Mouse (Mus musculus) gastrocnemius, postnatal 14 days (tissue): ENCODE measurements around the gene Slc16a3. TPM values are rescaled to one million over a fixed set of nuclear protein-coding genes. Genes with fewer than 3 reads are reported as not detected.

Source experiments
- DNase-seq: peaks from one replicate; pipeline ENCODE4 v3.0.0; 2021; ENCODE audit warnings: mixed read lengths
- intact Hi-C: fragments of 180-260 bp; cut with DNase I; formaldehyde crosslinking; loops from one replicate; pipeline ENCODE4 v1.15.1; 2025; ENCODE audit warnings: low total_unique reads
- total RNA-seq, 2 experiments: library from RNA; stranded (reverse); gene quantifications; 2 replicates each; pipeline ENCODE4 v1.2.3; 2021

The Slc16a3 gene
- total RNA-seq, 2 experiments from 2014 or later = 272 to 355 TPM

DNA sequence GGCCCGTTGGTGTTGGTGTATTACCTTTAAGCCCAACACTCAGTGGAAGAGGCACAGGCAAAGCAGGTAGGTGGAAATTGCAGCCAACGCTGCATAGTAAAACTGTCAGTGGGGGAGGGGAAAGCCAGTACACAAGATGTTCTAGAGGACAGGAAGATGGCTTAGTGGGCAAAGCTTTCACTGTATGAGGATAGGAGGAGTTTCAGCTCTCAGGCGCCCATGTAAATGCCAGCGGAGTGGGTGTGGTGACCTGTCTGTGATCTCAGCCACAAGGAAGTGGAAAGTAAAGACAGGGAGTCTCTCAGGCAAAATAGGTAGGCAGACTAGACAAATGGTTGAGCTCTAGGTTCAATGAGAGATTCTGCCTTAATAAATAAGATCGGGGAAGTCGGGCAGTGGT lies 7.3 kb upstream of the Slc16a3 start:
- intact Hi-C loops = no loop called here
- DNase-seq = no peak

DNA sequence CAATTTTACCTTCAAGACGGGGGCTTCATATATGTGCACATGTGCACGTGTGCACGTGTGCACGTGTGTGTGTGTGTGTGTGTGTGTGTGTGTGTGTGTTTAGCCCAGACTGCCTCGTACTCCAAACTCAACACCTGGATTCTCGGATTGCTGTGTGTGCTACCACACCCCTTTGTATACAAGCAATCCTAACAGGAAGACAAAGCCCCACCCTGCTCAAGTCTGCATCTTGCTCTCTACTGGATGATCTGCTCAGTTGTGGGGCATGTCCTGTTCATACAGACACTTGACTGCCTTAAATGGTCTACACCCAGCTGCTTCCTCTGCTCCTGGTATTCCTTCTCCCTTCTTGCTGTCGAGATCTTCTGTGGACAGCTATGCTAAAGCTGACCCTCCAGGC lies 3.0 kb upstream of the Slc16a3 start:
- intact Hi-C loops = no loop called here
- no peak for DNase-seq

DNA sequence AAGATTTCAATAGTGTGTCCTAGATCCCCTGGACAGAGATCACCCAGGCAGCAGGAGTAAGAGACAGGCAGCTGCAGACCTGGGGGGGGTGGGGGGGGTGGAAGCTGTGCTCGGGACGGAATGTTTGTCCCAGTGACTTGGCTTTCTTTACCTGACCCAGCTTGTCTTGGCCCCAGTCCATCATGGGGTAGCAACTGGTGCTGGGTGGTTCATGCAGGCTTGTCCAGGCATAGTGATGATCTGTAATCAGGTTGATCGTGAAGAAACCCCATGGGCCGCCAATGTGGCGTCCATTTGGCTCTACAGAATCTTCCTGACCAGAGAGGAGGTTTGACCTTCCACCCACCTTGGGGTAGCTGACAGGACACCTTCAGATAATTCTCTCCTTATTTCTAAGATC lies 2.4 kb upstream of the Slc16a3 start:
- intact Hi-C loops = no loop called here
- DNase-seq = no peak

DNA sequence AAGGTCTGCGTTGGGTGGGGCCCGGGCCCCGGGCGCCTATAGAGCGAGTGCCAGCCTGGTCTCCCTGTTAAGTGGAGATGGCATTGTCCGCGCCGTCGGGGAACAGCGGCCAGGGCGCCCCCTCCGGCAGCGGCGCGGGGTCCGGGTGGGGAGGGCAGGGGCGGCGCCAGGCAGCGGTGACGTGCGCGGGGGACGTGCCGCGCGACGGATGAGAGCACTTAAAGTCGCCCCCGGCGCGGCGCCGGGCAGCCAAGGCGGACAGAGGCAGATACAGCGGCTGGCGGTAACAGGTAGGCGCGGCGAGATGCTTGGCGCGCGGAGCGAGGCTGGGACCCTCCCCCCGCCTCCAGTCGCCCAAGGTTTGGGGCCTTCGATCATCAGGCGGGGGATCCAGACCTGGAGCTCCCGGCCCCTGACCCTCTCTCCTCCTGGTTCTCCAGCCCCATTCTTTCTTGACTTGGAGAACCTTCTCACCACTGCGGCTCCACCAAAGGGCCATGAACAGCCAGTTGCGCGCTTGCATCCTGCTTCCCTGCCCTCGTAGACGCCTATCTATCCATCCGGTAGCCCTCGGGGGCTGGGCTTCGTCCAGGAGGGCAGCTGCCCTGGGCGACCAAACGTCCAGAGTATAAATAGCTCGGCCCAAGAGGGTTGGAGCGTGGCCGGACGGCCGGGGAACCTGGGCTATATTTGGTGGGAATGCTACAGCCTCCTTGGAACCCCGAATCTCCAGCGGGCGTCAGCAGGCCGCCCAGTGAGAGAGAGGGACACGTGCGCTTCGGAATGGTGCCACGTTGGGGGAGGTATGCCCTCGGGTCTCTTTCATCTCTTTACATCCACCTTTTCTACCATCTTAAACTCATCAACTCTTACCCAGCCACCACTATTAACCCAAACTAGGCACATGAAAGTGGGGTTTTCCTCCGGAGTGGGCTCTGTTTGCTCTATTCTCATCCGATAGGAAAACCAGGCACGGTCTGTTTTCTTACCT lies 876 bp downstream of the Slc16a3 start:
- intact Hi-C loops = no loop called here
- DNase-seq = peak; percentile 84

DNA sequence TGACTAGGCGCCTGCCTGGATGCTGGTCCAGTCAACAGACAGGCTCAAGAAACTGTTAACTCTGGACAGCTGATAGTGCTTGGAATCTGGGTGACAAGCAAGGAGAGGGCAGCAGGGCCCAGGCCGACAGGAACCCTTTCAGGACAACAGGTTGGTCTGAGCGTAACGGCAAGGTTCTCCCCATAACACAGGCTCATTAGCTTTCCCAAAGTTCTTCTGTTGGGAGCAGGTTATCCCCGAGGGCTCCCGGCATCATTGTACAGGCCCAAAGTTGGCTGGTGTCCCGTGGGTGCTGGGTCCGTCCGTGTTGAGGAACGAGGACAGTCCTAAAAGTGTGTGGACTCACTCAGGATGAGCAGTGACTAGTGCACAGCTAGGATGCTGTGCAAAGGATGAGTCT lies 1.6 kb downstream of the Slc16a3 start:
- peak; percentile 37 for DNase-seq
- intact Hi-C loops = no loop called here

DNA sequence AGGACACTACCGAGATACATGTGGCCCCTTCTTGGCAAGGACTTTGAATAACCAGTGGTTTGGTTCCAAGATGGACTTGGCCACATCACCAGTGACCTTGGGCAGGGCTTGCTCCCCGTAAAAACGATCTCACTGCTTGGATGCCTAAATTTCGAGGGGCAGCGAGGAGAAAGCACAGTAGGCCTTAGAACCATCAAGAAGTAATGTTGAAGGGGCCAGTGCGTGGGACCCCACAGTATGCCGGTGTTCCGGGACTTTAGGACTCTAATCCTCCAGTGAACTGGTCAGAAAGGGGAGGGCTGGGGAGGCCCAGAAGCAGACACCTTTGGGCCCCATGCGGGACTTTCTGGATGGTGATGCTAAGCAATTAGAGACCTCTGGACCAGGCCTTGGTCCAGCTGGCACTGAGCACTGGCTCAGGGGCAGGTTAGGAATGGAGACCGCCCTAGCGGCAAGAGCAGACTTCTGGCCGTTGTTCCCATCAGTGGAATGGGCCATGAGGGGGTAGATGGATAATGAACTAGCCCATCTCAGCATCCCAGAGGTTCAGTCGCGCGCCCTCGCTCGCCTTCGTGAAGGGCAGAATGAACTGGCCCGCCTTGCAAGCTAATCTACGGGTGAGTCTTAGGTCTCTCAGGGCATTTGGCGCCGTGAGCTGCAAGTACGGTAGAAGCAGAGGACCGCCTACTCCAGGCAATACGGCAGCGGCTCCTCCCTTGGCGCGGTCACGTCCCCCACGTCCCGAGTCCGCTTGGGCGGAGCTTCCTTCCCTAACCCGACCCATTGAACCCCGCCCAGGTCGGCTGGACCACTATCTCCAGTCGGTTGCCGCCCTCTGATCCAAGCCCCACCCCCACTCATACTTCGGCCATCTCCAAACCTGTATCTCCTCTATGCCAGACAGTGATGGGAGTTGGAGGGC lies 2.3 kb downstream of the Slc16a3 start:
- peak; percentile 95 for DNase-seq
- intact Hi-C loops = no loop called here

DNA sequence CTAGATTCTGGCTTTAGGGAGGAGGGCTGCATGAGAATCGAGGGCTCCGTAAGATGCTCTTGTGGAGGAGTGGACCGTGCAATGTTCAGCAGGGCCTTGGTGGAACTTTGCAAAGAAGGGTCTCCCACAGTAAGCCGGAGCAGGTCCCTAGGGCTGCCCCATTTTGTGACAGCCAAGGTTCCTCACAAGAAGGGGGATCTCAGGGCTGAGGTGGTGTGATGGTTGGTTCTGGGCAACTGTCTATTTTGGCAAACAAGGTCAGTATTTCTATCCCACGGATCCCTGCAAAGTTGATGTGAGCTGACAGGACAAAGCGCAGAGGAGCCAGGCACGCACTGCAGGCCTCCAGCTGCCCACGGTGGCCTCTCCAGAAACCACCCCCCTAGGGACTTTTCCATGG lies 3.0 kb downstream of the Slc16a3 start:
- intact Hi-C loops = no loop called here
- DNase-seq = no peak

DNA sequence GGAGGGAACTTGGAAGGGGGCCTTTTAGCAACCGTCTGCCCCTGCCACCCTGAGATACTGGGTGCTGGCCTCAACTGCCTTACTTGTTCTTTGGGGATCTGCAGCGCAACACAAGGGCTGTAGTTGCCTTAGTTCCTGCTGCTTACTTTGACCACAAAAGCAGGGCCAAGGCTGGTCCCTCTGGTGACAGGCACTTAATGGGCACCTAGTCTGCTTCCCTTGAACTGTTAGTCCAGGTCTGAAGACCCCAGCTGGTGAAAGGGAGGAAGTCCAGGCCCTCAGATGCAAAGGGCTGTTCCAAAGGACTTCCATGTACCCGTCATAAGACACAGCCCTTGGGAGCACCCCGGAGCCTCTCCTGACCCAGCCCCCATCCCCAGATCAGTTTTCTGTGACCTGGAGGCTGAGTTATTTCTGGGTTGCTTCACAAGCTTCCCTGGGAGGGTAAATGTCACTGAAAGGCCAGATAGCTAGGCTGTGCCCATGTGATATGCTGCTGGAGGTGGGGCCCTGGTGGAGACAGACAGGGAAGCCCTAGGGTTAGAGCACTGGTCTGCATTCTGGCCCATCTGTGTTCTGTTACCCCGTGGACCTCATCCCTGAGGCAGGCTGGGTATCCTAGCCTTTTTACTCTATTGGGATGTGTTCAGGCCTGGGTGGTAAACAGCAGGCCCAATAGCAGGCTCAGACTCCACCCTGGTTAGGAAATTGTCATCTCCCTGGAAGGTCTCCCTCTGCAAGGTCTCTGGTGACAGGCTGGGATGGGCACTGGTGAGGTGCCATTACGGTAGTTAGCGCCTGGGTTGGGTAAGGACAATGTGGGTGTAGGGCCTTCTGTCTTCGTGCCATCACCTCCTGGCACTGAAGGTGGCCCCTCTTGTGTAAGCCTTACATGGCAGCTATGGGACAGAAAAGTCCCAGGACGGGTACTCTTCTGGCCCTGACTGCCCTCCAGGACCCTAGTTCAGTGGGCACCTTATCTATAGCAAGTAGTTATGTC lies 3.8 kb downstream of the Slc16a3 start:
- peak; percentile 53 for DNase-seq
- intact Hi-C loops = no loop called here

DNA sequence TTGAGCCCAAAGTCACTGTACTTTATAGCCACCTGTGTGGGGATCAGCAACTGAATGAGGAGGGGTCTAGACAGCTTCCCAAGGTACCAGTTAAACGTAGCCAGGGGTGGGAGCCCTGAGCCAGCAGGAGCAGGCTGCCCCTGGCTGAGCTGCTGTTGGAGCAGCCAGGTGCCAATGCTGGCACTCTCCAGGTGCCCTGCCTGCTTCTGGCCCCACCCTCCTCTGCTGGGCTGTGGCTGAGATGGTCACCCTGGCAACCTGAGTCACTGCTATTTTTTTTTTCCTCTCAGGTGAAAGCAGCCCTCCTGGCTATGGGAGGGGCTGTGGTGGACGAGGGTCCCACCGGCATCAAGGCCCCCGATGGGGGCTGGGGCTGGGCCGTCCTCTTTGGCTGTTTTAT lies 6.7 kb downstream of the Slc16a3 start:
- DNase-seq = no peak
- intact Hi-C loops = no loop called here

DNA sequence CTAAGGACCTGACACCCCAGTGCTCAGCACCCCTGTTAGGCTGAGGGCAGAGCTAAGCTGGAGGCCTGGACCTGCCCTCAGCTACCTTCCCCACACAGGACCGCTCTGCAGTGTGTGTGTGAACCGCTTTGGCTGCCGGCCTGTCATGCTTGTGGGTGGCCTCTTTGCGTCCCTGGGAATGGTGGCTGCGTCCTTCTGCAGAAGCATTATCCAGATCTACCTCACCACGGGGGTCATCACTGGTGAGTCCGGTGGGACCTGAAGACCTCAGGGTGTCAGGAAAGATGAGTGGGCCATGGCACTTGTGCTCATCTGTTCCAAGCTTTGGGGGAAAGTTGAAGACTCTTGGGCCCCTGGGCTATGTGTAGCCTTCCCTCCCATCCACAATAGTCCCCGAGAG lies 7.4 kb downstream of the Slc16a3 start:
- DNase-seq = no peak
- intact Hi-C loops = no loop called here

DNA sequence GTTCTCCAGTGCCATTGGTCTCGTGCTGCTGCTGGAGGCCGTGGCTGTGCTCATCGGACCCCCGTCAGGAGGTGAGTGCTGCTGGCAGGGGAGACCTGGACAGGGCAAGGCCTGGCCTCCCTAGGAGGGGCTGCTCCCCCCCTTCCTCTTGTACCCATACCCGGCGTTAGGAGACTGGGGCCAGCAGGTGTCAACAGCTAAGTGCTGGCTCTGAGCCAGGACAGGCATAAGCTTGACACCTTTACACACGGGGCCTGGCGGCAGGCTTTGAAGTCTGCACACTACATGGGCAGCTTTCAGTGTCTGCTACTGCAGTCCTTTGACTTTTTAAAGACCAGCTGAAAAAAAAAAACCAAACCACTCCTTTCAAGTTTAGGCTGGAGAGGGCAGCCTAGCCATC lies 8.8 kb downstream of the Slc16a3 start:
- intact Hi-C loops = no loop called here
- no peak for DNase-seq

DNA sequence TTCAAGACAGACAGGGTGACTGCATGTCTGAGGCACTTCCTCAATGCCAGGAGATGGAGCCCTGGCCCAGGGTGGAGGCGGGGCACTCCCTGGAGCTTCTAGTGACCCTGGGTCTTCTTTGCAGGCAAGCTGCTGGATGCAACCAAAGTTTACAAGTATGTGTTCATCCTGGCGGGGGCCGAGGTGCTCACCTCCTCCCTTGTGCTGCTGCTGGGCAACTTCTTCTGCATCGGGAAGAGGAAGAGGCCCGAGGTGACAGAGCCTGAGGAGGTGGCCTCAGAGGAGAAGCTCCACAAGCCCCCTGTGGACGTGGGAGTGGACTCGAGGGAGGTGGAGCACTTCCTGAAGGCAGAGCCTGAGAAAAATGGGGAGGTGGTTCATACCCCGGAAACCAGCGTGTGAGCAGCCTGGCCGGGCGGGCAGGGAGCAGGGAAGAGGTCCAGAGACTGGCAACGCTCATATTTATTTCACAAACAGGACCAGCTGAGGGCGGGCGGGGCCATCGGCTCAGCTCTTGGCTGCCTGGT lies 9.5 kb downstream of the Slc16a3 start:
- intact Hi-C loops = no loop called here
- peak; percentile 59 for DNase-seq

DNA sequence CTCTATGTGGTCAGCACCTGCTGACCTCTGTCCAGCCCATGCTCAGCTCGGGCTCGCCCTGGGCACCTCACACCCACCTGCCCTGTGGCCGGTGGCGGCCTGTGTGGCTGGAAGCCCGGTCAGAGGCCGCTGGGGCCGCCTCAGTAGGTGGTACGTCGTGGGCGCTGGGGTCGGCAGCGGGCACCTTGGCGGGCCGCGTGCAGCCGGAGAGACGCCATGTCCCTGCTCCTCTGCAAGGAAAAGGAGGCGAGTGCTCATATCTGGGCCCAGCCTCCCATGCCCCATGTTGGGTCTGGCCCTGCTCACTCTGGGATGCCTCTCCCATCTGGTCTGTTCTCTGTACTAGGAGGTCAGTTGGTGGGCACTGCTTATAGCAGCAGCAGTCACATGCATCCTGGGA lies 10.8 kb downstream of the Slc16a3 start:
- intact Hi-C loops = no loop called here
- DNase-seq = no peak

DNA sequence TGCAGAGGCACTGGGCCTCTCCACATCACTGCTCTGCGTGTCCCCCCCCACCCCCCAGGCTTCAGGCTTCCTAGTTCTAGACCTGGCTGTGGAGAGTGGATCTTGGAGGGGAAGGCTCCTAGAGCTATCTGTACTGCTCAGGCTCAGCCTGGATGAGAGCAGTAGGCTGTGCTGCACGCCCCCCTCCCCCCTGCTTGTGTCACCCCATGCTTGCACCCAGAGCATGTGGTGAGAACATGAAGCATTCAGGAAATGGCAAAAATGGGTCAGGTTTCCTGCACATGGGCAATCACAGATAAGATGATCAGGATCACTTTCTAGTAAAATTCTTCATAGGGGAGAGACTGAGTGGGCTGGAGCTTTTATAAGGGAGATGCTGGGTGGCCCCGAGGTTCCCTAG lies 11.3 kb downstream of the Slc16a3 start:
- intact Hi-C loops = no loop called here
- no peak for DNase-seq

DNA sequence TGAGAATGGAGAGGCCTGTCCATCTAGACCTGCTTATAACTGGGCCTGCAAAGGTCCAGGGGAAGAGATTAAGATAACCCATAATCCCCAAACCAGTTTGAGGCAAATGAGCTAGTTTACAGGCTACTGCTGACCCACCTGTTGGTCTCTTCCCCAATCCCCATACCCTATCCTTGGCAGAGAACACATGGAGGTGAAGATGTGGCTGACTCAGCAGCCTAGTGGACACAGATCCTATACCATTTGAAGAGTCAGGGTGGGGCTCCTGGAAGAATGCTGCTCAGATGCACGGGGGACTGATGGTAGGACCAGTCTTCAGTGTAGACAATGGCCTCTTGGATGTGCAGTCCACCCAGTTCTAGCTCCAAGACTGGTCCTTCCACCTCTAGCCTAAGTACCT lies 12.0 kb downstream of the Slc16a3 start:
- no peak for DNase-seq
- intact Hi-C loops = no loop called here

DNA sequence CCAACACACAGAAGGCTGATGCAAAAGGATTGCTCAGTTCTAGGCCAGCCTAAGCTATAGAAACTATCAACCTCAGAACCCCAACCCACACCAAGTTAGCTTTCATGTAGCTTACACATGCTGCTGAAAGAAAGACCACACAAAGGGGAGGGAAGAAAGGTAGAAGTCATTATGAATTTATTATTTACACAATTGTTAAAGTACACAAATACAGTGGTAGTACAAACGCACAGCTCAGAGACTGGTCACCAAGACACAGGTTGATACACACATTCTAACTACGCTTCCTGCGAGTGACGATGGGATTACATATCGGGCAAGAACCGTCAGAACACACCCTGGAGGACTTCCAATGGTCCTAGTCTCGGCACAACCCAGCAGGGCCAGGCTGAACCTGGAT lies 13.3 kb downstream of the Slc16a3 start:
- intact Hi-C loops = no loop called here
- no peak for DNase-seq

DNA sequence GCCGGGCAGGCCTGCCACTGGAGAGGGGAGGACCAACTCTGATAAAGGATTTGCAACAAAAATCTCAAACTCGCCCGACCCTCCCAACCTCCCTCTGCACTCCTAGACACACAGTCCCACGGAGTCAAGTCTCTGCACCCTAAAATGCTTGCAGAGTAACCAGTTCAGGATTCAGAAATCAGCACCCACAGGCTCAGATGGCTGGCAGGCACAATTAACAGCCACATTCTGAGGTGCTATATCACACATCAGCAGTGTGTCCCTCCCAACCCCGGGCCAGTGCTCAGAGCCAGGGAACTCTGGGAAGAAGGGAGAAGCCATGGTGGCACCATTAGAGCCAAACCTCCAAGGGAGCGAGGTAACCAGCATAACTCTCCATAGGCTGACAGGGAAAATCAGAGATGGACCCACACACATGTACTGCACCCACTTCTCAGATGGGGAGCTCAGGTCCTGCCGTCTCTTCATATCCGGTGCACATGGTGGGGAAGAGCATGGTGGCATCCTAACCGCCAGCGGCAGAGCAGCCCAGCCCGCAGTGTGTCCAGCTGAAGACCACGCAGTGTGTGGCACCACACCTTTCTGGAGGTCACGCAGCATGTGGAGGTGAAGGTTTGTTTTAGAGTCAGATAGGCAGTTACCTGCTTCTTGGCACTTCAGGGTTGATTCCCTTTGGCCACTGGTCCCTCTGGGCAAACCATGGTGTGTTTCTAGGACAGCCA lies 13.9 kb downstream of the Slc16a3 start:
- intact Hi-C loops = no loop called here
- no peak for DNase-seq

DNA sequence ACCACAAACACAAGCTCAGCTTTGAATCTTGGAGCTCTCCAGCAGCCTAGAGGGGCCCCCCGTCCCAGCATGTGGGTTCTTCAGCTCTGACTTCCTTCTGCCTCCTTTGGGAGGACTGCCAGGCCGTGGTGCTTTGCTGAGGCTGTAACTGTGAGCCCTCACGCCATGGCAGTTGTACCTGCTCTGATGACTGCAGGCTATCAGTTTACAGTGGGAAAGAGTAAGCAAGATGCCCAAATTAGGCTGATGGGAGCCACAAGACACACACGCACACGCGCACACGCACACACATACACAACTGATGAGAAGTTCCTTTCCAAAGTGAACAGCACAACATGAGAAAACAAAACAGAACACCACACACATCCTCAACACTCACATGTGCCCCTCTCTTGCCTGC lies 14.6 kb downstream of the Slc16a3 start:
- intact Hi-C loops = no loop called here
- DNase-seq = peak; percentile 27
